Mouse (Mus musculus): ENCODE data around the gene Frrs1l. TPM values are rescaled to one million over a fixed set of nuclear protein-coding genes. Genes with fewer than 3 reads are reported as not detected.

The Frrs1l gene
- total and polyA plus RNA-seq, 3 experiments = not detected

DNA sequence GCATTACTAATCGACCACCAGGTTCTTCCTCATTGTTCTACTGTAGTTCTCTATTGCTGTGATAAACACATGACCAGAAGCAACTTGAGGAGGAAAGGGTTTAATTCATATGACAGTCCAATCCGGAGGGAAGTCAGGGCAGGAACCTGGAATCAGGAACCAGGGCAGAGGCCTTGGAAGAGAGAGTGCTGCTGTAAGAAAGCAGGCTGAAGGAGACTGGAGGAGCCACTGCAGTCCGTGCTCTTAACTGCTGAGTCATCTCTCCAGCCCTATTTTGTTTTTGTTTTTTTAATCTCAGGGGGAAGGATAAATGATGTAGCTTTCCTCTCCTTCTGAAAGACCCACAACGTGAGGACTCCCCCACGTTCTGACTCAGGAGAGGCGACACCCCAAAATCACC lies 37.0 kb downstream of the Frrs1l start:
- DNase-seq (ENCODE audit: extremely low read depth) = no peak
- Histone ChIP-seq H3K4me1 (ENCODE audit: control insufficient read depth in 1 of 2, insufficient read depth in 2 of 2) (peaks cover 6 to 25% of the 10 kb centered on the region in 2 experiments; a peak in 3 of 4 replicates), H3K9me3 (replicated peaks; ENCODE audit: low read length) (no peaks in the 10 kb centered on the region), H3K27ac (ENCODE audit: insufficient read depth, low read depth) (no peak overlapping the region), H3K27me3 (replicated peaks) (no peaks in the 10 kb centered on the region), H3K4me3 (replicated peaks in 1 of 3; ENCODE audit: low read depth in 2 of 3, low read length in 2 of 3, poor library complexity in 1 of 3) (no peak overlapping the region), H3K4me2 (ENCODE audit: insufficient read depth, low read depth, poor library complexity, severe bottlenecking) (no peak overlapping the region), H3K79me2 (replicated peaks; ENCODE audit: control insufficient read depth, extremely low read depth, insufficient read depth, poor library complexity, severe bottlenecking) (no peaks in the 10 kb centered on the region), H3K36me3 (replicated peaks in 1 of 2; ENCODE audit: control insufficient read depth in 1 of 2, insufficient read depth in 1 of 2, low read length in 1 of 2) (no peaks in the 10 kb centered on the region), H3K9ac (ENCODE audit: insufficient read depth, low read depth) (no peak overlapping the region)
- no peak for TF ChIP-seq MAX (IDR thresholded peaks at IDR 0.05; ENCODE audit: low read length)
- TF ChIP-seq JUN (IDR thresholded peaks at IDR 0.05; ENCODE audit: insufficient read depth, low read depth, low read length) = no peak
- TF ChIP-seq GABPA (IDR thresholded peaks at IDR 0.05; ENCODE audit: insufficient replicate concordance, low read depth, low read length) = no peak
- TF ChIP-seq POLR2AphosphoS2 (IDR thresholded peaks at IDR 0.05; ENCODE audit: low read depth, low read length) = no peak
- no peak for TF ChIP-seq KAT2A (IDR thresholded peaks at IDR 0.05; ENCODE audit: insufficient replicate concordance, low read length)
- no peak for TF ChIP-seq USF2 (conservative IDR thresholded peaks at IDR 0.05; ENCODE audit: low read depth, low read length)
- no peak for TF ChIP-seq TCF12 (IDR thresholded peaks at IDR 0.05; ENCODE audit: low read depth, low read length)
- no peak for TF ChIP-seq UBTF (IDR thresholded peaks at IDR 0.05; ENCODE audit: low read depth, low read length)
- TF ChIP-seq CHD1 (IDR thresholded peaks at IDR 0.05; ENCODE audit: low read depth, low read length) = no peak
- TF ChIP-seq EP300 (IDR thresholded peaks at IDR 0.05; ENCODE audit: low read length) = no peak
- no peak for TF ChIP-seq NELFE (IDR thresholded peaks at IDR 0.05; ENCODE audit: low read depth, low read length)
- in situ Hi-C loops (cut with MboI; ENCODE audit: low pct_ligation_motif_present, low pct_unique_long_range_greater_than_20kb, low sequenced_read_pairs) (no loop called here), dilution Hi-C loops (cut with MboI; ENCODE audit: extremely low pct_ligation_motif_present, extremely low pct_unique_long_range_greater_than_20kb, low sequenced_read_pairs) (no loop called here)

- Histone ChIP-seq H3K27me3 (replicated peaks) (no peaks in the 10 kb centered on the region), H3K9ac (ENCODE audit: insufficient read depth, low read depth) (no peak overlapping the region), H3K9me3 (replicated peaks; ENCODE audit: low read length) (no peaks in the 10 kb centered on the region), H3K4me2 (ENCODE audit: insufficient read depth, low read depth, poor library complexity, severe bottlenecking) (no peak overlapping the region), H3K36me3 (replicated peaks in 1 of 2; ENCODE audit: control insufficient read depth in 1 of 2, insufficient read depth in 1 of 2, low read length in 1 of 2) (no peaks in the 10 kb centered on the region), H3K79me2 (replicated peaks; ENCODE audit: control insufficient read depth, extremely low read depth, insufficient read depth, poor library complexity, severe bottlenecking) (no peaks in the 10 kb centered on the region), H3K4me1 (ENCODE audit: control insufficient read depth in 1 of 2, insufficient read depth in 2 of 2) (peaks cover 4 to 16% of the 10 kb centered on the region in 2 experiments; a peak in 3 of 4 replicates), H3K4me3 (replicated peaks in 1 of 3; ENCODE audit: low read depth in 2 of 3, low read length in 2 of 3, poor library complexity in 1 of 3) (no peak overlapping the region), H3K27ac (ENCODE audit: insufficient read depth, low read depth) (no peak overlapping the region)
- in situ Hi-C loops (cut with MboI; ENCODE audit: low pct_ligation_motif_present, low pct_unique_long_range_greater_than_20kb, low sequenced_read_pairs) = no loop called here
- no peak for DNase-seq (ENCODE audit: extremely low read depth)
- dilution Hi-C loops (cut with MboI; ENCODE audit: extremely low pct_ligation_motif_present, extremely low pct_unique_long_range_greater_than_20kb, low sequenced_read_pairs) = no loop called here
- no peak for TF ChIP-seq CHD2 (IDR thresholded peaks at IDR 0.05; ENCODE audit: low read length)
- TF ChIP-seq USF2 (conservative IDR thresholded peaks at IDR 0.05; ENCODE audit: low read depth, low read length) = peak; percentile 32; the same call in 1 of the 2 replicates
- no peak for TF ChIP-seq MAX (IDR thresholded peaks at IDR 0.05; ENCODE audit: low read length)
- TF ChIP-seq IRF4 (IDR thresholded peaks at IDR 0.05; ENCODE audit: low read depth, low read length) = no peak
- no peak for TF ChIP-seq ETS1 (conservative IDR thresholded peaks at IDR 0.05; ENCODE audit: low read depth, low read length)
- no peak for TF ChIP-seq ZKSCAN1 (IDR thresholded peaks at IDR 0.05; ENCODE audit: borderline replicate concordance, low read depth, low read length)
- no peak for TF ChIP-seq POLR2A (IDR thresholded peaks at IDR 0.05; ENCODE audit: low read depth, low read length)
- TF ChIP-seq ZMIZ1 (IDR thresholded peaks at IDR 0.05; ENCODE audit: low read depth, low read length) = no peak
- TF ChIP-seq UBTF (IDR thresholded peaks at IDR 0.05; ENCODE audit: low read depth, low read length) = no peak
- peak; percentile 34 for TF ChIP-seq USF1 (IDR thresholded peaks at IDR 0.05; ENCODE audit: low read depth, low read length)
- TF ChIP-seq HCFC1 (IDR thresholded peaks at IDR 0.05; ENCODE audit: low read depth, low read length) = no peak
- no peak for TF ChIP-seq MXI1 (IDR thresholded peaks at IDR 0.05; ENCODE audit: low read depth, low read length)
- TF ChIP-seq BHLHE40 (IDR thresholded peaks at IDR 0.05; ENCODE audit: low read depth, low read length) = 0 out of 2 replicates have a peak, but pooled peaks have one; percentile 15
- no peak for TF ChIP-seq MAFK (IDR thresholded peaks at IDR 0.05; ENCODE audit: insufficient replicate concordance, low read length)
- TF ChIP-seq NELFE (IDR thresholded peaks at IDR 0.05; ENCODE audit: low read depth, low read length) = no peak
Observed at GRCm38 (mm10) chr4:56951701-56952100, 38.5 kb downstream of the Frrs1l start.
